In the genomic region with DNA sequence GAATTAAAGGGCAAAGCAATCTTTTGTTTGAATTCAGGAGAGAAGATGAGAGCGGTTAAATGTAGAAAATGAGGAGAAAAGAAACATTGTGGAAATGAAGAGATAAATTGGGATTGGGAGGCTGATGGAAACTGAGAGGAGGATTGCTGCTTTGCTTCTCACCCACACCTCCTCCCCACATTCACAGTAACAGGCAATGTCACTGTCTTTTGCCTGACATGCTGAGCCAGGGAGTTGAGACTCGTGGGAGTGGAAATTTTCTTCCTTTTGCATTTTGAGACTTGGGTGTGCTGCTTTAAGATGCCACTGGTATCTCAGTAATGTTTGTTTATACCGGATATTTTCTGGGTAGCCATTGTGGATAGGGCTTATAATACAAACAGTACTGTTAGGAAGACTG, we compare ENCODE assay signal across 9 mouse cellular contexts.
A peak's percentile ranks its signal among the peaks of the same experiment; 100 is the strongest.
DNase-seq lines count a peak whose midpoint lies in the region; ATAC-seq and TF ChIP-seq lines count a peak whose summit lies in the region.
"Had no signal": no experiment of that assay in that cellular context is flagged by ENCODE, and none has a peak within 500 bp of the region (broad histone marks: within the 10 kb centered on the region; RNA-seq: fewer than 3 reads in every experiment).

No protein-coding gene starts in this region.

- peak overlapping the region; percentile 6; the same call in 1 of the 2 replicates for H3K4me3 ChIP-seq in heart, embryonic 16.5 days (ENCODE audit: low read length)
- no peak overlapping the region for H3K4me3 ChIP-seq in brown adipose tissue, adult 24 weeks (ENCODE audit: insufficient read depth, low read depth, low read length)
- no peak overlapping the region for H3K4me3 ChIP-seq in liver, postnatal 0 days (ENCODE audit: low read depth, low read length)
- no peak overlapping the region for H3K4me3 ChIP-seq in hindbrain, postnatal 0 days (ENCODE audit: low read length)
- H3K4me3 ChIP-seq: limb, embryonic 12.5 days had no signal

- peak overlapping the region; percentile 70 for H3K27ac ChIP-seq in heart, embryonic 16.5 days (ENCODE audit: low read length)
- H3K27ac ChIP-seq in brown adipose tissue, adult 24 weeks (replicated peaks; ENCODE audit: low read depth, low read length) = peak overlapping the region; percentile 49
- no peak overlapping the region for H3K27ac ChIP-seq in liver, postnatal 0 days (ENCODE audit: low read depth)
- no peak overlapping the region for H3K27ac ChIP-seq in hindbrain, postnatal 0 days
- H3K27ac ChIP-seq: limb, embryonic 12.5 days had no signal

- peak overlapping the region; percentile 53 for H3K4me2 ChIP-seq in heart, embryonic 16.5 days (ENCODE audit: low read depth, low read length)
- peak overlapping the region; percentile 9; the same call in 1 of the 2 replicates for H3K4me2 ChIP-seq in liver, postnatal 0 days (ENCODE audit: low read depth, low read length)
- H3K4me2 ChIP-seq in hindbrain, postnatal 0 days (ENCODE audit: low read depth, low read length) = no peak overlapping the region
- H3K4me2 ChIP-seq: limb, embryonic 12.5 days had no signal

- WGBS in heart, embryonic 16.5 days = 33% methylated on average over 3 of the region's 3 CpGs
- 56% methylated on average over 3 of the region's 3 CpGs for WGBS in liver, postnatal 0 days (ENCODE audit: insufficient replicate concordance)
- WGBS in hindbrain, postnatal 0 days = 55% methylated on average over 3 of the region's 3 CpGs

- intact Hi-C loops in left cerebral cortex, postnatal 25 days (cut with DNase I) = no loop called here
- intact Hi-C loops in left cerebral cortex, postnatal 10 days (cut with DNase I) = no loop called here

- no peaks in the 10 kb centered on the region for H3K36me3 ChIP-seq in heart, embryonic 16.5 days (ENCODE audit: control insufficient read depth, insufficient read depth)
- H3K36me3 ChIP-seq in liver, postnatal 0 days (replicated peaks; ENCODE audit: insufficient read depth, low read length) = 0 out of 2 replicates have a peak, but pooled peaks cover 3% of the 10 kb centered on the region
- no peaks in the 10 kb centered on the region for H3K36me3 ChIP-seq in hindbrain, postnatal 0 days (ENCODE audit: insufficient read depth, low read length)
- H3K36me3 ChIP-seq: limb, embryonic 12.5 days had no signal

- TF ChIP-seq CTCF in liver, postnatal 0 days (IDR thresholded peaks at IDR 0.05; ENCODE audit: low read depth) = no peak
- no peak for TF ChIP-seq CTCF in hindbrain, postnatal 0 days (IDR thresholded peaks at IDR 0.05; ENCODE audit: low read depth)

- no peaks in the 10 kb centered on the region for H3K9me3 ChIP-seq in heart, embryonic 16.5 days (replicated peaks; ENCODE audit: control insufficient read depth, low read length)
- H3K9me3 ChIP-seq in liver, postnatal 0 days (ENCODE audit: low read length) = no peaks in the 10 kb centered on the region
- no peaks in the 10 kb centered on the region for H3K9me3 ChIP-seq in hindbrain, postnatal 0 days (ENCODE audit: low read length)
- H3K9me3 ChIP-seq: limb, embryonic 12.5 days had no signal

- H3K9ac ChIP-seq in heart, embryonic 16.5 days (ENCODE audit: low read length) = peak overlapping the region; percentile 46
- H3K9ac ChIP-seq in liver, postnatal 0 days (replicated peaks) = no peak overlapping the region
- no peak overlapping the region for H3K9ac ChIP-seq in hindbrain, postnatal 0 days (replicated peaks; ENCODE audit: low read length)
- H3K9ac ChIP-seq: limb, embryonic 12.5 days had no signal

- H3K27me3 ChIP-seq in heart, embryonic 16.5 days (ENCODE audit: control insufficient read depth, insufficient read depth, low read length) = no peaks in the 10 kb centered on the region
- H3K27me3 ChIP-seq in liver, postnatal 0 days (ENCODE audit: insufficient read depth, low read length) = no peaks in the 10 kb centered on the region
- H3K27me3 ChIP-seq in hindbrain, postnatal 0 days (ENCODE audit: insufficient read depth, low read length) = no peaks in the 10 kb centered on the region
- H3K27me3 ChIP-seq: limb, embryonic 12.5 days had no signal

- no peak for DNase-seq in heart, postnatal 4 days
- DNase-seq in left cerebral cortex, postnatal 25 days (ENCODE audit: low spot score in 2 of 2) = peak; percentile 21 to 72
- DNase-seq in left cerebral cortex, postnatal 10 days (ENCODE audit: extremely low spot score in 1 of 2, low spot score in 2 of 2) = no peak
- DNase-seq in liver, postnatal 0 days = no peak
- DNase-seq in hindbrain, postnatal 0 days (ENCODE audit: low spot score) = no peak
- DNase-seq: cerebellum, adult 8-10 months had no signal

- no peak for TF ChIP-seq EP300 in liver, postnatal 0 days (IDR thresholded peaks at IDR 0.05; ENCODE audit: low read depth)

- no peak for ATAC-seq in heart, embryonic 16.5 days (replicated peaks; ENCODE audit: extremely low read depth, insufficient read depth, low FRiP score)
- no peak for ATAC-seq in liver, postnatal 0 days
- no peak for ATAC-seq in hindbrain, postnatal 0 days

- peaks cover 25% of the 10 kb centered on the region for H3K4me1 ChIP-seq in heart, embryonic 16.5 days (ENCODE audit: control insufficient read depth, insufficient read depth, low read length)
- H3K4me1 ChIP-seq in brown adipose tissue, adult 24 weeks (ENCODE audit: control insufficient read depth, insufficient read depth, insufficient read length, low read length) = peaks cover 11% of the 10 kb centered on the region
- H3K4me1 ChIP-seq in liver, postnatal 0 days (ENCODE audit: insufficient read depth) = peaks cover 17% of the 10 kb centered on the region
- no peaks in the 10 kb centered on the region for H3K4me1 ChIP-seq in hindbrain, postnatal 0 days (ENCODE audit: insufficient read depth, low read length)

Comparison
In these comparisons a context has a peak if more than half of its experiments do, and no peak if none do; other contexts are left out.
1. DNase-seq: peak in left cerebral cortex, postnatal 25 days (2 of 2); none in heart, postnatal 4 days (single experiment), left cerebral cortex, postnatal 10 days (0 of 2), liver, postnatal 0 days (single experiment) and hindbrain, postnatal 0 days (single experiment).
2. H3K27ac ChIP-seq: peak in heart, embryonic 16.5 days (single experiment) and brown adipose tissue, adult 24 weeks (single experiment); none in liver, postnatal 0 days (single experiment) and hindbrain, postnatal 0 days (single experiment).